In the genomic region with DNA sequence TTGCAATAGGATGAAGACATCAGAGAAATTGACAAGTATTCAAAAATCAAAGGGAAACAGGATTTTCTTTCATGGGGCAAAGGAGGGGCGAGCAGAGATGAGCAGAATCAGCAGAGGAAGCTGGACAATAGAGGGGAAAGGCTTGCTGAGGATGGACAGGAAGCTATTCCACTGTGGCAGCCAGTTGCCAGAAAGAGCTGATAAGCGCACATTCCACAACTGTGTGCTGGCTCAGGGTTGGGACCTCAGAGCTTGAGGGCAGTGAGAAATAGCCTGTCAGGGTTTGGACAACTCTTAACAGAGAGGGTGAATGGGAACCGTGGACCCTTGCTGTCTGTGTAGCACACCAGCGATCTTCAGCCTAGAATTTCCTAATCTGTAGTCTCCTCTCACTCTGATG, we compare ENCODE assay signal across 12 mouse cellular contexts. TPM values are rescaled to one million over a fixed set of nuclear protein-coding genes. Genes with fewer than 3 reads are reported as not detected.
DNase-seq lines count a peak whose midpoint lies in the region.
"Had no signal": no experiment of that assay in that cellular context is flagged by ENCODE, and none has a peak within 500 bp of the region (broad histone marks: within the 10 kb centered on the region; RNA-seq: fewer than 3 reads in every experiment).

No protein-coding gene starts in this region.

- H3K36me3 ChIP-seq in embryonic facial prominence, embryonic 10.5 days (replicated peaks), result no peaks in the 10 kb centered on the region

- no peaks in the 10 kb centered on the region for H3K4me1 ChIP-seq in embryonic facial prominence, embryonic 10.5 days

- no peaks in the 10 kb centered on the region for H3K9me3 ChIP-seq in embryonic facial prominence, embryonic 10.5 days

- H3K27me3 ChIP-seq in embryonic facial prominence, embryonic 10.5 days (replicated peaks; ENCODE audit: low read depth, poor library complexity, severe bottlenecking), result no peaks in the 10 kb centered on the region

- H3K27ac ChIP-seq in embryonic facial prominence, embryonic 10.5 days (replicated peaks), result no peak overlapping the region
- H3K27ac ChIP-seq: macrophage had no signal

- 52% methylated on average over 4 of the region's 4 CpGs for WGBS in embryonic facial prominence, embryonic 10.5 days

- DNase-seq in adrenal gland, adult (ENCODE audit: inconsistent age in 2 of 2, low spot score in 1 of 2), result peak; percentile 62 to 79
- no peak for DNase-seq in adrenal gland, postnatal 4 days (ENCODE audit: low spot score in 2 of 2)
- DNase-seq in embryonic facial prominence, embryonic 10.5 days (ENCODE audit: low spot score), result peak; percentile 14
- DNase-seq in heart, postnatal 4 days, result peak; percentile 54
- peak; percentile 66 for DNase-seq in lung, postnatal 10 days
- no peak for DNase-seq in left cerebral cortex, adult 8-10 months (ENCODE audit: low spot score in 2 of 2)
- no peak for DNase-seq in thymus, postnatal 14 days
- DNase-seq in cerebellum, adult 9-11 months, result no peak
- DNase-seq: cerebellum, postnatal 10 days had no signal

- H3K4me3 ChIP-seq in embryonic facial prominence, embryonic 10.5 days, result no peak overlapping the region

RNA-seq across cellular contexts. Expression of gene Gm47955, which starts 12.0 kb away (rescaled TPM):
- total RNA-seq in adrenal gland, postnatal 4 days (2021), result not detected
- polyA plus RNA-seq in embryonic facial prominence, embryonic 10.5 days (2016; fragmentation: Nextera tagmentation; extraction: Ambion mirVana), result not detected in 2 replicates
- not detected for total RNA-seq in heart, postnatal 4 days (2021)
- not detected for total RNA-seq in left cerebral cortex, adult 8-10 months (2022)
- polyA plus RNA-seq: forebrain, embryonic 16.5 days; intestine, embryonic 14.5 days; macrophage had no signal

RNA-seq across cellular contexts. Expression of gene Gm7544, which starts 16.2 kb away (rescaled TPM):
- not detected for total RNA-seq in adrenal gland, postnatal 4 days (2021)
- polyA plus RNA-seq in embryonic facial prominence, embryonic 10.5 days (2016; fragmentation: Nextera tagmentation; extraction: Ambion mirVana), result not detected in 2 replicates
- total RNA-seq in heart, postnatal 4 days (2021), result not detected
- not detected for total RNA-seq in left cerebral cortex, adult 8-10 months (2022)
- polyA plus RNA-seq: forebrain, embryonic 16.5 days; intestine, embryonic 14.5 days; macrophage had no signal

RNA-seq across cellular contexts. Expression of gene Gm47959, which starts 28.3 kb away (rescaled TPM):
- not detected for total RNA-seq in adrenal gland, postnatal 4 days (2021)
- polyA plus RNA-seq in embryonic facial prominence, embryonic 10.5 days (2016; fragmentation: Nextera tagmentation; extraction: Ambion mirVana), result not detected in 2 replicates
- not detected for total RNA-seq in heart, postnatal 4 days (2021)
- not detected for total RNA-seq in left cerebral cortex, adult 8-10 months (2022)
- polyA plus RNA-seq: forebrain, embryonic 16.5 days; intestine, embryonic 14.5 days; macrophage had no signal

RNA-seq across cellular contexts. Expression of gene A030003K21Rik, which starts 28.9 kb away (rescaled TPM):
- not detected for total RNA-seq in adrenal gland, postnatal 4 days (2021)
- not detected in 2 replicates for polyA plus RNA-seq in embryonic facial prominence, embryonic 10.5 days (2016; fragmentation: Nextera tagmentation; extraction: Ambion mirVana)
- not detected for total RNA-seq in heart, postnatal 4 days (2021)
- total RNA-seq in left cerebral cortex, adult 8-10 months (2022), result not detected
- polyA plus RNA-seq: forebrain, embryonic 16.5 days; intestine, embryonic 14.5 days; macrophage had no signal

RNA-seq across cellular contexts. Expression of gene Gm6217, which starts 40.8 kb away (rescaled TPM):
- not detected for total RNA-seq in adrenal gland, postnatal 4 days (2021)
- not detected in 2 replicates for polyA plus RNA-seq in embryonic facial prominence, embryonic 10.5 days (2016; fragmentation: Nextera tagmentation; extraction: Ambion mirVana)
- not detected for total RNA-seq in heart, postnatal 4 days (2021)
- total RNA-seq in left cerebral cortex, adult 8-10 months (2022), result not detected
- polyA plus RNA-seq: forebrain, embryonic 16.5 days; intestine, embryonic 14.5 days; macrophage had no signal

Comparison
In these comparisons a context has a peak if more than half of its experiments do, and no peak if none do; other contexts are left out.
1. DNase-seq: peak in adrenal gland, adult (2 of 2), embryonic facial prominence, embryonic 10.5 days (single experiment), heart, postnatal 4 days (single experiment) and lung, postnatal 10 days (single experiment); none in adrenal gland, postnatal 4 days (0 of 2), left cerebral cortex, adult 8-10 months (0 of 2), thymus, postnatal 14 days (single experiment) and cerebellum, adult 9-11 months (single experiment).